Mouse (Mus musculus) hindbrain, embryonic 14.5 days (tissue): ENCODE measurements around the gene Mst1. TPM values are rescaled to one million over a fixed set of nuclear protein-coding genes. Genes with fewer than 3 reads are reported as not detected.

Experiments
- ATAC-seq: fragments of 200-750 bp; cut with Nextera tagmentation; 2 replicates; pipeline ENCODE4 v1.8.0; 2017; ENCODE audit warnings: moderate number of reproducible peaks, mild to moderate bottlenecking, moderate TSS enrichment, moderate library complexity; ENCODE audit not compliant: low FRiP score
- DNase-seq: peaks from one replicate; pipeline ENCODE4 v3.0.0-alpha.2; 2015; ENCODE audit warnings: low spot score
- H3K27ac ChIP-seq: fragments of 300-500 bp; sonication (generic); 2 replicates; pipeline ENCODE4 v1.5.1; 2014; ENCODE audit warnings: mild to moderate bottlenecking, moderate library complexity
- H3K27me3 ChIP-seq: fragments of 300-500 bp; sonication (generic); 2 replicates; pipeline ENCODE4 v1.6.1; 2014; ENCODE audit warnings: mild to moderate bottlenecking, low read length, mixed read lengths; ENCODE audit not compliant: control insufficient read depth, insufficient read depth
- H3K36me3 ChIP-seq: fragments of 300-500 bp; sonication (generic); replicated peaks from 2 replicates; pipeline ENCODE4 v1.6.1; 2014; ENCODE audit not compliant: control insufficient read depth, insufficient read depth
- H3K4me1 ChIP-seq: fragments of 300-500 bp; sonication (generic); replicated peaks from 2 replicates; pipeline ENCODE4 v1.6.1; 2014; ENCODE audit warnings: antibody characterized with exemption, low read length, mixed read lengths; ENCODE audit not compliant: control insufficient read depth, insufficient read depth
- H3K4me2 ChIP-seq: fragments of 300-500 bp; sonication (generic); replicated peaks from 2 replicates; pipeline ENCODE4 v1.6.1; 2014; ENCODE audit warnings: mild to moderate bottlenecking, moderate library complexity
- H3K4me3 ChIP-seq: fragments of 300-500 bp; sonication (generic); replicated peaks from 2 replicates; pipeline ENCODE4 v1.5.1; 2014; ENCODE audit warnings: mild to moderate bottlenecking, low read length
- H3K9ac ChIP-seq: fragments of 300-500 bp; sonication (generic); 2 replicates; pipeline ENCODE4 v1.6.1; 2014
- H3K9me3 ChIP-seq: fragments of 300-500 bp; sonication (generic); 2 replicates; pipeline ENCODE4 v1.6.1; 2016; ENCODE audit warnings: low read length; ENCODE audit not compliant: control insufficient read depth
- WGBS: fragments of 180-500 bp; shearing (Covaris S2); extraction: QIAGEN DNeasy Blood & Tissue Kit; methylation state at CpG from one replicate; pipeline ENCODE4 v1.1.7; 2014; 5-methylcytosine and 5-hydroxymethylcytosine counted together
- polyA plus RNA-seq: library from polyadenylated mRNA; unstranded; fragments of >200 nt; fragmentation: Nextera tagmentation; extraction: Ambion mirVana; gene quantifications from 2 replicates; pipeline ENCODE4 v1.2.1, GENCODE M21; 2014

Gene Mst1
- polyA plus RNA-seq, 1 experiment from 2014 or later, result not detected

- H3K27me3 ChIP-seq, result no peaks in the 10 kb centered on the region
- H3K4me2 ChIP-seq, result no peak overlapping the region
- no peaks in the 10 kb centered on the region for H3K9me3 ChIP-seq
- H3K4me1 ChIP-seq, result no peaks in the 10 kb centered on the region
- H3K36me3 ChIP-seq, result peaks cover 52% of the 10 kb centered on the region
- no peak overlapping the region for H3K4me3 ChIP-seq
- ATAC-seq (no peak), DNase-seq (no peak)
- no peak overlapping the region for H3K27ac ChIP-seq
- H3K9ac ChIP-seq, result no peak overlapping the region
- WGBS, result 91% methylated on average over 9 of the region's 9 CpGs
Observed at GRCm38 (mm10) chr9:108069007-108069406, 11.2 kb upstream of the Mst1 start.

GRCm38 (mm10) chr9:108069529-108069928 lies 10.7 kb upstream of the Mst1 start:
- DNase-seq, result no peak
- Histone ChIP-seq H3K9ac (no peak overlapping the region), H3K9me3 (no peaks in the 10 kb centered on the region), H3K36me3 (peaks cover 47% of the 10 kb centered on the region), H3K4me3 (no peak overlapping the region), H3K27ac (no peak overlapping the region), H3K4me2 (no peak overlapping the region), H3K27me3 (no peaks in the 10 kb centered on the region), H3K4me1 (no peaks in the 10 kb centered on the region)
- 95% methylated on average over 7 of the region's 7 CpGs for WGBS
- no peak for ATAC-seq

DNA sequence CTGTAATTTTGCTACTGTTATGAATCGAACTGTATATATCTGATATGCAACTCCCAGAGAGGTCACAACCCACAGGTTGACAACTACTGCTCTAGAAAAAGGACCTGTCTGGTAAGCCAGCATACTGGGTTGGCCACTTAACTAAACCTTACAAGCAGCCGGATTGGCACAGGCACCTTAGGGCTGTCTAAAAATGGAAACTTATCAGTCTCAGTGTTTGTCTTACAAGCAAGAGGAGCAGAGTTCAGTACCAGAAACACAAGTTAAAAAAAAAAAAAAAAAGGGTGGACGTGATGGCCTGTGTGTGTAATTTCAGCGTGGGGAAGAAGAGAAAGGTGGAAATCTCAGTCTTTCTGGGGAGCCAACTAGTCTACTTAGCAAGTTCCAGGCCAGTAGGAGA lies 8.4 kb upstream of the Mst1 start:
- ATAC-seq, result no peak
- no peak for DNase-seq
- Histone ChIP-seq H3K27me3 (no peaks in the 10 kb centered on the region), H3K4me1 (no peaks in the 10 kb centered on the region), H3K9ac (no peak overlapping the region), H3K36me3 (peaks cover 44% of the 10 kb centered on the region), H3K4me3 (no peak overlapping the region), H3K27ac (no peak overlapping the region), H3K4me2 (no peak overlapping the region), H3K9me3 (no peaks in the 10 kb centered on the region)
- 92% methylated on average over 4 of the region's 4 CpGs for WGBS

- Histone ChIP-seq H3K36me3 (peaks cover 48% of the 10 kb centered on the region), H3K9ac (no peak overlapping the region), H3K9me3 (no peaks in the 10 kb centered on the region), H3K27me3 (no peaks in the 10 kb centered on the region), H3K27ac (no peak overlapping the region), H3K4me3 (no peak overlapping the region), H3K4me1 (no peaks in the 10 kb centered on the region), H3K4me2 (no peak overlapping the region)
- WGBS, result 76% methylated on average over 9 of the region's 9 CpGs
- ATAC-seq, result no peak
- DNase-seq, result no peak
Observed at GRCm38 (mm10) chr9:108072481-108072924, 7.7 kb upstream of the Mst1 start.

DNA sequence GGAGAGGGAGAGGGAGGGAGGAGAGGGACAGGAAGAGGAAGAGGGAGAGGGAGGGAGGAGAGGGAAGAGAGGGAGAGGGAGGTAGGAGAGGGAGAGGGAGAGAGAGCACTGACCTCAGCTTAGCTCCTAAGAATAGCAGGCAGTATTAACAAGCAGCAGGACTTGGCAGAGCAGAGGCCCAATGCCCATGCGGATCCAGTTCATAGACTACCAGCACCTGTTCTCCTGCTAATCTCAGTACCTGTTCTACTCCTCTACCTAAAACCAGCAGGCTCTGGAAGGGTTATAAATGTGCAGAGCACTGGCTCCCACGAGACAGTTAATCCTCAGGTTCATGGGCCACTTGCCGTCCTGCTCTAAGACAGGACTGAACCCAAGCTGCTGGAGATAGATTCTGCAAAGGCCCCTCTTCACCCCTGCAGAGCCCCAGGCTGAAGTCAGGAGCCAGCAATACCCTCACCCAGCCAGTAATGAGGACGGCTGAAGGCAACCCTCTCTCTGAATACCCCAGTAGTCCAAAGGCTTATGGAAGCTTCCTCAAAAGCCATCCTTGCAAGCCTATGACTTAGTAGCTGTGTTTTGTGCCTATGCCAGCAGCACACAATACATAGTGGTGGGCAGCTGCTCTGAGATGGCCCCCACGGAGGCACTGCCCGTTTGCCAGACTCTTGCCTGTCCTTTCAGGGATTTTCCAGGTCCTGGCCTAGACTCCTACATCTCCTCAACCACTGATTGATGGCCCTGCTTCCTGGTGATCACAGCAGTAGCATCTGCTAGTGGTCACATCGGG lies 6.9 kb upstream of the Mst1 start:
- Histone ChIP-seq H3K4me2 (no peak overlapping the region), H3K27me3 (no peaks in the 10 kb centered on the region), H3K36me3 (peaks cover 48% of the 10 kb centered on the region), H3K9me3 (no peaks in the 10 kb centered on the region), H3K9ac (no peak overlapping the region), H3K4me1 (peaks cover 8% of the 10 kb centered on the region), H3K27ac (no peak overlapping the region), H3K4me3 (no peak overlapping the region)
- 66% methylated on average over 7 of the region's 7 CpGs for WGBS
- DNase-seq (no peak), ATAC-seq (no peak)

DNA sequence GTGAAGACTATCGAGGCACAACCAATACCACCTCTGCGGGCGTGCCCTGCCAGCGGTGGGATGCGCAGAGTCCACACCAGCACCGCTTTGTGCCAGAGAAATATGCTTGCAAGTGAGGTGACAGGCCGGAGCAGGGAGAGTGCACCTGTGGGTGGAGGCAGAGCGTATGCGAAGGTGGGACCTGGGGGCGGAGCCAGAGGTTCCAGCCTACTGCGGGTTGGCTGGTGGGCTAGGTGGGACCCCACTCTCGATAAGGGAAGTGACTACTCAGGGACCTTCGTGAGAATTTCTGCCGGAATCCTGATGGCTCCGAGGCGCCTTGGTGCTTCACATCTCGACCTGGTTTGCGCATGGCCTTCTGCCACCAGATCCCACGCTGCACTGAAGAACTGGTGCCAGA lies 2.3 kb downstream of the Mst1 start:
- Histone ChIP-seq H3K4me1 (peaks cover 15% of the 10 kb centered on the region), H3K4me2 (peak overlapping the region; percentile 30), H3K9me3 (no peaks in the 10 kb centered on the region), H3K36me3 (peaks cover 35% of the 10 kb centered on the region), H3K4me3 (peak overlapping the region; percentile 7; the same call in 1 of the 2 replicates), H3K27me3 (peaks cover 29% of the 10 kb centered on the region), H3K9ac (peak overlapping the region; percentile 24), H3K27ac (no peak overlapping the region)
- DNase-seq (no peak), ATAC-seq (no peak)
- WGBS, result 7% methylated on average over 19 of the region's 19 CpGs

- H3K4me3 ChIP-seq, result peak within 1 kb of the TSS; percentile 7; the same call in 1 of the 2 replicates
- H3K27me3 ChIP-seq, result peaks cover 29% of the 10 kb centered on the region
- no peak for ATAC-seq
- H3K27ac ChIP-seq, result no peak within 1 kb of the TSS
- peaks cover 11% of the 10 kb centered on the region for H3K4me1 ChIP-seq
- H3K9ac ChIP-seq, result peak within 1 kb of the TSS; percentile 24
- H3K9me3 ChIP-seq, result no peaks in the 10 kb centered on the region
- peaks cover 40% of the 10 kb centered on the region for H3K36me3 ChIP-seq
- 43% methylated on average over 12 of the region's 12 CpGs for WGBS
- H3K4me2 ChIP-seq, result peak within 1 kb of the TSS; percentile 30
- no peak for DNase-seq
Observed at GRCm38 (mm10) chr9:108082988-108083431, 2.8 kb downstream of the Mst1 start, which contains the start of gene Rnf123. Gene Rnf123, minus strand, starts transcription at chr9:108083346.

GRCm38 (mm10) chr9:108083561-108083960 lies 3.3 kb downstream of the Mst1 start:
- Histone ChIP-seq H3K9ac (no peak overlapping the region), H3K9me3 (no peaks in the 10 kb centered on the region), H3K4me2 (no peak overlapping the region), H3K4me1 (peaks cover 5% of the 10 kb centered on the region), H3K27me3 (peaks cover 29% of the 10 kb centered on the region), H3K36me3 (peaks cover 46% of the 10 kb centered on the region), H3K4me3 (no peak overlapping the region), H3K27ac (no peak overlapping the region)
- no peak for DNase-seq
- whole genome bisulfite sequencing, result 88% methylated on average over 6 of the region's 6 CpGs
- ATAC-seq, result no peak

- H3K27ac ChIP-seq, result no peak overlapping the region
- H3K4me2 ChIP-seq, result no peak overlapping the region
- no peak overlapping the region for H3K9ac ChIP-seq
- DNase-seq (no peak), ATAC-seq (no peak)
- H3K4me3 ChIP-seq, result no peak overlapping the region
- WGBS, result 96% methylated on average over 4 of the region's 4 CpGs
- no peaks in the 10 kb centered on the region for H3K4me1 ChIP-seq
- H3K36me3 ChIP-seq, result peaks cover 63% of the 10 kb centered on the region
- no peaks in the 10 kb centered on the region for H3K9me3 ChIP-seq
- peaks cover 29% of the 10 kb centered on the region for H3K27me3 ChIP-seq
Observed at GRCm38 (mm10) chr9:108085261-108085660, 5.0 kb downstream of the Mst1 start.
